Mouse (Mus musculus) hindbrain, embryonic 14.5 days (tissue): ENCODE results near the gene Irak2. TPM values are rescaled to one million over a fixed set of nuclear protein-coding genes. Genes with fewer than 3 reads are reported as not detected.
"Not testable (repeated sequence)": the region's sequence is repeated elsewhere in the genome, so short reads cannot be mapped to it uniquely, and the experiment has no call there.

Experiments used
- ATAC-seq: fragments of 200-750 bp; cut with Nextera tagmentation; 2 replicates; pipeline ENCODE4 v1.8.0; 2017; ENCODE audit warnings: moderate number of reproducible peaks, mild to moderate bottlenecking, moderate TSS enrichment, moderate library complexity; ENCODE audit not compliant: low FRiP score
- DNase-seq: peaks from one replicate; pipeline ENCODE4 v3.0.0-alpha.2; 2015; ENCODE audit warnings: low spot score
- H3K27ac ChIP-seq: fragments of 300-500 bp; sonication (generic); 2 replicates; pipeline ENCODE4 v1.5.1; 2014; ENCODE audit warnings: mild to moderate bottlenecking, moderate library complexity
- H3K27me3 ChIP-seq: fragments of 300-500 bp; sonication (generic); 2 replicates; pipeline ENCODE4 v1.6.1; 2014; ENCODE audit warnings: mild to moderate bottlenecking, low read length, mixed read lengths; ENCODE audit not compliant: control insufficient read depth, insufficient read depth
- H3K36me3 ChIP-seq: fragments of 300-500 bp; sonication (generic); replicated peaks from 2 replicates; pipeline ENCODE4 v1.6.1; 2014; ENCODE audit not compliant: control insufficient read depth, insufficient read depth
- H3K4me1 ChIP-seq: fragments of 300-500 bp; sonication (generic); replicated peaks from 2 replicates; pipeline ENCODE4 v1.6.1; 2014; ENCODE audit warnings: antibody characterized with exemption, low read length, mixed read lengths; ENCODE audit not compliant: control insufficient read depth, insufficient read depth
- H3K4me2 ChIP-seq: fragments of 300-500 bp; sonication (generic); replicated peaks from 2 replicates; pipeline ENCODE4 v1.6.1; 2014; ENCODE audit warnings: mild to moderate bottlenecking, moderate library complexity
- H3K4me3 ChIP-seq: fragments of 300-500 bp; sonication (generic); replicated peaks from 2 replicates; pipeline ENCODE4 v1.5.1; 2014; ENCODE audit warnings: mild to moderate bottlenecking, low read length
- H3K9ac ChIP-seq: fragments of 300-500 bp; sonication (generic); 2 replicates; pipeline ENCODE4 v1.6.1; 2014
- H3K9me3 ChIP-seq: fragments of 300-500 bp; sonication (generic); 2 replicates; pipeline ENCODE4 v1.6.1; 2016; ENCODE audit warnings: low read length; ENCODE audit not compliant: control insufficient read depth
- WGBS: fragments of 180-500 bp; shearing (Covaris S2); extraction: QIAGEN DNeasy Blood & Tissue Kit; methylation state at CpG from one replicate; pipeline ENCODE4 v1.1.7; 2014; 5-methylcytosine and 5-hydroxymethylcytosine counted together
- polyA plus RNA-seq: library from polyadenylated mRNA; unstranded; fragments of >200 nt; fragmentation: Nextera tagmentation; extraction: Ambion mirVana; gene quantifications from 2 replicates; pipeline ENCODE4 v1.2.1, GENCODE M21; 2014

The Irak2 gene
- polyA plus RNA-seq, 1 experiment from 2014 or later, result 1.4 TPM

DNA sequence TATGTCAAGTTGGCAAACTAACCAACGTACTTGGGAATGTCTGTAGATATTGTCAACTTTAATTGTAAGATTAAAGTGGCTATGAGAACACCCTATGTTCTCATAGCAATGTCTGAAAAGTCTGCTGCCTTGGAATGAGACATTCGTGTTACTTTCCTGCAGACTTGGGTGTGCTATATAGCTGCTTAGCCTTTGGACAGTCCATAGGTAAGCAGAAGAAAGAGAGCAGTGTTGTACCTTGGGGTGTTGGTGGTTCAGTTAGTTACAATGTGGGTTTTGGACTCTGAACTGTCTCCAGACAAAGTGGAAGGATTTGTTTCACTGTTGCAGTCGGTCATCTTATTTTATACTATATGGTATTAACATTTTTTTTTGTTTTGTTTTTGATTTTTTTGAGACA is 74.5 kb downstream of the Irak2 start:
- Histone ChIP-seq H3K27me3 (no peaks in the 10 kb centered on the region), H3K4me3 (no peak overlapping the region), H3K9ac (no peak overlapping the region), H3K4me1 (no peaks in the 10 kb centered on the region), H3K4me2 (no peak overlapping the region), H3K9me3 (no peaks in the 10 kb centered on the region), H3K27ac (no peak overlapping the region), H3K36me3 (peaks cover 97% of the 10 kb centered on the region)
- WGBS, result 91% methylated on average over 3 of the region's 3 CpGs
- DNase-seq, result no peak
- no peak for ATAC-seq

DNA sequence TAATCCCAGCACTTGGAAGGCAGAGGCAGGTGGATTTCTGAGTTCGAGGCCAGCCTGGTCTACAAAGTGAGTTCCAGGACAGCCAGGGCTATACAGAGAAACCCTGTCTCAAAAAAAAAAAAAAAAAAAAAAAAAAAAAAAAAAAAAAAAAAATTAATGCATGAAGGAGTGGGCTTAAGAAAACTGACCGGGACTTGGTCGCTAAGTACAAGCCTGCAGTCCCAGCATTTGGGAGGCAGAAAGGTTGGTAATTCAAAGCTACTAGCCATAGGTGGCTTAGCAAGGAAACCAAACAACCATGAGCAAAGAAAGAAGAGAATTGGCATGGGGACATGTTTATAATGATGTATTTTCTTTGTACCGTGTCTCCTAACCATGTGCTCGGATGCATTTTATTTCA is 75.1 kb downstream of the Irak2 start:
- H3K27ac ChIP-seq, result not testable (repeated sequence)

DNA sequence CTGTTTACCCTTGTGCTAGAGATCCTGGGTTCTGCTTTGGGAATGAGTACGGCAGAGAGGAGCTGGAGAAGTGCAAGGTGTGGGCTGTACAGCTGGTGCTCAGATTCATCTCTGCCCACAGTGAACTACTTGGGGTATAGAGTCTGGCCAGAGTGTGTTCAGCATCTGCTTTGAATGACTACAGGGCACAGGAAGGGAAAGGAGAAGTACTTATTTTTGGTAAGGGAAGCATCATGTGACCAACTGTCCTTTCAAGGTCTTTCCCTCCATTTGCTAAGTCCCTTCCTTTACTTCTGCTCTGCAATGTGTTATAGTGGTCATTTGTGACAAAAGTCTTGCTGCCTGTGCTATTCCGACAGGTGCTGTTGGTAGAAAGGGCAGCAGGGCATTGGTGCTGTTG is 76.0 kb downstream of the Irak2 start:
- ATAC-seq (no peak), DNase-seq (no peak)
- H3K27ac ChIP-seq, result no peak overlapping the region
- 90% methylated on average over 2 of the region's 2 CpGs for WGBS
- no peaks in the 10 kb centered on the region for H3K9me3 ChIP-seq
- H3K36me3 ChIP-seq, result peaks cover 96% of the 10 kb centered on the region
- no peak overlapping the region for H3K9ac ChIP-seq
- no peaks in the 10 kb centered on the region for H3K4me1 ChIP-seq
- no peak overlapping the region for H3K4me2 ChIP-seq
- no peaks in the 10 kb centered on the region for H3K27me3 ChIP-seq
- no peak overlapping the region for H3K4me3 ChIP-seq

More for the DNA sequence above, 75.1 kb downstream of the Irak2 start:
- not testable (repeated sequence) for H3K27me3 ChIP-seq, H3K4me2 ChIP-seq, H3K4me1 ChIP-seq, H3K9me3 ChIP-seq, DNase-seq, H3K9ac ChIP-seq, H3K4me3 ChIP-seq, ATAC-seq
- 97% methylated on average over 4 of the region's 5 CpGs for WGBS
- peaks cover 96% of the 10 kb centered on the region for H3K36me3 ChIP-seq

DNA sequence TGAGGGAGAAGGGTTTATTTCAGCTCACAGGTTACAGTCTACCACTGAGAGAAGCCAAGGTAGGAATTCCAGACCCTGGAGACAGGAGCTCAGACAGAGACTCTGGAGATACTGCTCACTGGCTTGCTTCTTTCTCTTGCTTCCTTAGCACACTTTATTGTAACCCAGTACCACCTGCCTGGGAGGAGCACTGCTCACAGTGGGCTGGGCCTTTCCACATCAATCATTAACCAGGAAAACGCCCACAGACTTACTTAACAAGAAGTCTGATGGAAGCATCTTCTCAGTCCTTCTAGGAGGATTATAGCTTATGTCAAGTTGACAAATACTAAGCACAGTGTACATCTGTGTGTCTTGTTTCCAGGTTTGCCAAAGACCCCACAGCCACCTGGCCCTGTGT is 76.5 kb downstream of the Irak2 start:
- no peak overlapping the region for H3K27ac ChIP-seq
- no peaks in the 10 kb centered on the region for H3K4me1 ChIP-seq
- no peak overlapping the region for H3K9ac ChIP-seq
- DNase-seq, result no peak
- H3K9me3 ChIP-seq, result no peaks in the 10 kb centered on the region
- WGBS, result 72% methylated on average over 1 of the region's 1 CpGs
- H3K4me2 ChIP-seq, result no peak overlapping the region
- peaks cover 96% of the 10 kb centered on the region for H3K36me3 ChIP-seq
- H3K27me3 ChIP-seq, result no peaks in the 10 kb centered on the region
- no peak overlapping the region for H3K4me3 ChIP-seq
- no peak for ATAC-seq

DNA sequence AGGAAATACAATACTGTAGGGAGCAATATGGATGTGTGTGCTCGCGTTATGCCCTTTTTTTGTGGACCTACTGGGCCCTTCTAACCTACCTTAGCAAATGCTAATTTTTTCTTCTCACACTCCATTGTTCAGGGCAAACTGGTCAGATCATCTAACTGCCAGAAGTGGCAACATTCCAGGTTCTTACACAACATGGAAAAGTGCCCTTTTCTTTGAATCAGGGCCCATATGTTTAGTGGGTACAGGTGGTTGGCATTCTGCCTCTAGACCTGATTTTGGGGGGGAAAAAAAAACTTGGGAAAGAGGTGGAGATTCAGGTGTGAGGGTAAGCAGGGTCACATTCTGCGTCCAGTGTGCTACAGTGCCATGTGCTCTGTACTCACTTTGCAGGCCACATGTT is 79.3 kb downstream of the Irak2 start:
- no peaks in the 10 kb centered on the region for H3K27me3 ChIP-seq
- DNase-seq (no peak), ATAC-seq (no peak)
- H3K9ac ChIP-seq, result no peak overlapping the region
- no peaks in the 10 kb centered on the region for H3K4me1 ChIP-seq
- H3K36me3 ChIP-seq, result peaks cover 86% of the 10 kb centered on the region
- no peak overlapping the region for H3K4me2 ChIP-seq
- no peaks in the 10 kb centered on the region for H3K9me3 ChIP-seq
- WGBS, result 97% methylated on average over 3 of the region's 3 CpGs
- H3K27ac ChIP-seq, result no peak overlapping the region
- H3K4me3 ChIP-seq, result no peak overlapping the region

DNA sequence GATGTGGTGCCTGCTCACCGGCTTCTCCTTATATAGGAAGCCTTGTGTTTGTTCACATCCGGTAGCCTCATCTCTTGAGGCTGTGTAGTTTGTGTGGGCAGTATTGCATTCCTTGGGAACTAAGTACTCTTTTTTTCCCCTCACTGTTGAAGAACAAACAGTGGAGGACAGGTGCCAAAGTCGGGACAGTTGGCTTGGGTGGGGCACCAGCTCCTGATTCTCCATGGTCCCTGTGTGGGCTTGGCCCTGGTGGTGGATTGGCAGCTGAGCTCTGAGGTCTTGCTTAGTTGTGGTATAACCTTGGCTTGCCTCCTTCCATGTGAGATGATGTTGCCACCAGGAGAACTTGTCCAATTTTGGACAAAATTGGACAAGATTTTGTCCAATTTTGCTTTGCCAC is 81.6 kb downstream of the Irak2 start, which contains the start of gene Ghrl:
Gene Ghrl (minus strand): TSS at position 3 of the 400 bp plus-strand sequence.
- Histone ChIP-seq H3K4me3 (no peak within 1 kb of the TSS), H3K27ac (no peak within 1 kb of the TSS), H3K4me2 (no peak within 1 kb of the TSS), H3K27me3 (no peaks in the 10 kb centered on the region), H3K36me3 (peaks cover 86% of the 10 kb centered on the region), H3K9ac (no peak within 1 kb of the TSS), H3K9me3 (no peaks in the 10 kb centered on the region), H3K4me1 (no peaks in the 10 kb centered on the region)
- ATAC-seq (no peak), DNase-seq (no peak)
- 94% methylated on average over 3 of the region's 3 CpGs for WGBS

DNA sequence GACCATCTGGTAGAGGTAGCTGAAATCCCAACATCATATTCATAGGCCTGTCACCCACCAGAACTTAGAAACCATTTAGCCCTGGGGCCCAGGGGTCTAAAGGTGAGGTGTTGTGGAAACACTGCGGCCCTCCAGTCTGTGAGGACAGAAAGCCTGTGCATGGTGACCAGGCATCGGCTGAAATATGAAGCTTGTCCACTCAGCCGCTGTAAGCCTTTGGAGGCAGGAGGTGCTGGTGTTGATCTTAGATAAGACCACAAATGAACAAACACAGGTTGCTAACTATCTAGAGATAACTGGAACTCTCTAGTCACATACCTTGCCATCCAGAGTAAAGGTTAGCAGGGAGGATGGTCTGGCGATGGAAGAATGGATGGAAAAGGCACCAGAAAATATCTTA is 82.8 kb downstream of the Irak2 start:
- H3K4me3 ChIP-seq, result no peak overlapping the region
- no peak for ATAC-seq
- peaks cover 87% of the 10 kb centered on the region for H3K36me3 ChIP-seq
- no peak overlapping the region for H3K27ac ChIP-seq
- DNase-seq, result no peak
- no peaks in the 10 kb centered on the region for H3K4me1 ChIP-seq
- no peak overlapping the region for H3K9ac ChIP-seq
- WGBS, result 96% methylated on average over 4 of the region's 4 CpGs
- no peaks in the 10 kb centered on the region for H3K27me3 ChIP-seq
- no peak overlapping the region for H3K4me2 ChIP-seq
- no peaks in the 10 kb centered on the region for H3K9me3 ChIP-seq

DNA sequence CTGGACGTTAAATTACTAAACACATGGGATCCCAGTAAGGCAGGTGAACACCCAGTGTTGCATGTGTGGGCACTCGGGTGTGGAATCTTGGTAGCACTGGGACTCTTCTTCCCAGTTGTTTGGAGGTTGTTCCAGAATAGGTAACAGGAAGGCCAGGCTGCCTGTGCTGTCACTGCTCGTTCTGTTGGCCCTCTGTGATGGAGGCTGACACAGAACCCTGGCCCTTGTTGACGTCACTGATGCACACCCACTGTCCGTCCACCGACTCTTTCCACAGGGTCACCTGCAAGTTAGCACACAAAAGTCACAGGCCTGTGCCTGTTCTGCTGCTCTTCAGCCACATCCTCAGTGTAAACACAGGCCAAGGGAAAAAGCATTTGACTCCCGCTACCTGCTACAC is 89.9 kb downstream of the Irak2 start:
- Histone ChIP-seq H3K9ac (no peak overlapping the region), H3K27ac (no peak overlapping the region), H3K4me2 (no peak overlapping the region), H3K36me3 (peaks cover 99% of the 10 kb centered on the region), H3K27me3 (no peaks in the 10 kb centered on the region), H3K4me1 (no peaks in the 10 kb centered on the region), H3K9me3 (no peaks in the 10 kb centered on the region), H3K4me3 (no peak overlapping the region)
- DNase-seq, result no peak
- ATAC-seq, result no peak
- WGBS, result 93% methylated on average over 7 of the region's 7 CpGs

DNA sequence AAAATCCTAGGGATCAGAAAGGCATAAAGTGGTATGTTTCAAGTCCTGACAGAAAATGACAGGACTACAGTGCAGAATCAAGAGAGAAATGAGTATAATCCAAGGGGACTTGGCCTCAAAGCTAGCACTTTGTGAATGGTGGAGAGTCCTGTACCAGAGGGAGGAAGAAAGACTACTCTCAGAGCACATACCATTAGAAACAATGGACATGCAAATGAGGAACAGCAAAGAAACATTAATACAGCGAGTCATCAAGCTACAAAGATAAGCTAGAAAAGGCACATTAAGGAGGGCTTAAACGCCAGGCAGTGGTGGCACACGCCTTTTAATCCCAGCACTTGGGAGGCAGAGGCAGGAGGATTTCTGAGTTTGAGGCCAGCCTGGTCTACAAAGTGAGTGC is 93.0 kb downstream of the Irak2 start:
- H3K4me1 ChIP-seq, result no peaks in the 10 kb centered on the region

DNA sequence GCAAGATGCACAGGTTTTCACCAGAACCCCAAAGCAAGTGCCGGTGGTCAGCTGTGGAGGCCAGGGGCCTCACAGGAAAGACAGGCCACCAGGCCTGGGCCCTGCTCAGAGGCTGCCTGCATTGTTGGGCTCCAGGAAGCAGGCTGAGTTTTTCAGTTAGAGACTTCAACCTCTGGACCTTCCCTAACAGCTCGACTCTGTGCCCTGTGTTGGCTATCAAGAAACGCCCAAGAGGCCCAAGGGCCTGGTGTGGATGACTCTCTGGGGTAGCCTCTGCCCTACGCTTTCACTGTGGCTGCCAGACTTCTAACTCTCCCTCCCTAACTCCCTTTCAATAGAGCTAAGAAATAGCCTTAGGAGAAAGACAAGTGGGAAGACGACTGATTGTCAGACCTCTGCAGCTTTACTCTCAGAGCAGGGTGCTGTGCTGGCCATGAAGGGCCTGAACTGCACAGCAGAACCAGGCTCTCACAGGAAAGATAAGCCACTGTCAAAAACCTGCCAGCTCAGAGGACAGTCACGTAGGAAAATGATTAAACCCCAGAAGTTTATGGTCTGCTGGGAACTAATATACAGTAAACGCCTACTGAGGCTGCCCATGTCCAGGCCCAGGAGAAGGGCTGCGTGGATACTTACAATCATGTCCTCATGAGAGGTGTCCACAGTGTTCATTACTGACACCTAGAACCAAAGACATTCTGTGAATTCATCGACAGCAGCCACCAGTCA is 99.2 kb downstream of the Irak2 start:
- WGBS, result 95% methylated on average over 9 of the region's 9 CpGs
- Histone ChIP-seq H3K9ac (no peak overlapping the region), H3K27me3 (no peaks in the 10 kb centered on the region), H3K4me3 (no peak overlapping the region), H3K9me3 (no peaks in the 10 kb centered on the region), H3K4me1 (peaks cover 10% of the 10 kb centered on the region), H3K27ac (no peak overlapping the region), H3K4me2 (no peak overlapping the region), H3K36me3 (peaks cover 57% of the 10 kb centered on the region)
- ATAC-seq (no peak), DNase-seq (no peak)

More for the DNA sequence above, 93.0 kb downstream of the Irak2 start:
- 93% methylated on average over 3 of the region's 3 CpGs for WGBS
- no peak overlapping the region for H3K4me2 ChIP-seq
- no peak for DNase-seq
- ATAC-seq, result no peak
- H3K9ac ChIP-seq, result no peak overlapping the region
- H3K27me3 ChIP-seq, result no peaks in the 10 kb centered on the region
- H3K36me3 ChIP-seq, result peaks cover 99% of the 10 kb centered on the region
- H3K27ac ChIP-seq, result no peak overlapping the region
- no peak overlapping the region for H3K4me3 ChIP-seq
- H3K9me3 ChIP-seq, result no peaks in the 10 kb centered on the region
